20 mouse cellular contexts compared by ENCODE assay signal in genomic region chr13:104720133-104720532, GRCm38 (mm10).
DNase-seq lines count a peak whose midpoint lies in the region; ATAC-seq lines count a peak whose summit lies in the region.
"Had no signal": no experiment of that assay in that cellular context is flagged by ENCODE, and none has a peak within 500 bp of the region (broad histone marks: within the 10 kb centered on the region; RNA-seq: fewer than 3 reads in every experiment).

No protein-coding gene starts in this region.

- intact Hi-C loops in heart, postnatal 36 days (cut with DNase I), result no loop called here

- no peaks in the 10 kb centered on the region for H3K27me3 ChIP-seq in heart, embryonic 10.5 days (ENCODE audit: insufficient read depth, poor library complexity, severe bottlenecking)
- H3K27me3 ChIP-seq in heart, embryonic 15.5 days, result no peaks in the 10 kb centered on the region
- H3K27me3 ChIP-seq: embryonic facial prominence, embryonic 12.5 days had no signal

- H3K4me3 ChIP-seq in heart, embryonic 10.5 days, result no peak overlapping the region
- no peak overlapping the region for H3K4me3 ChIP-seq in heart, embryonic 15.5 days
- H3K4me3 ChIP-seq: embryonic facial prominence, embryonic 12.5 days; hindbrain, embryonic 10.5 days had no signal

- no peak for ATAC-seq in heart, embryonic 15.5 days (replicated peaks; ENCODE audit: insufficient number of reproducible peaks, insufficient read depth, low FRiP score, low read depth)
- peak; percentile 71 for ATAC-seq in inflammation-experienced regulatory T-cells, adult 6 months
- ATAC-seq: forebrain, embryonic 16.5 days; intestine, postnatal 0 days had no signal

- H3K27ac ChIP-seq in heart, embryonic 10.5 days, result peak overlapping the region; percentile 47; the same call in 1 of the 2 replicates
- H3K27ac ChIP-seq in heart, embryonic 15.5 days, result peak overlapping the region; percentile 40; the same call in 1 of the 2 replicates
- H3K27ac ChIP-seq: embryonic facial prominence, embryonic 12.5 days; hindbrain, embryonic 10.5 days; hindbrain, embryonic 14.5 days had no signal

- no peaks in the 10 kb centered on the region for H3K9me3 ChIP-seq in heart, embryonic 10.5 days
- H3K9me3 ChIP-seq in heart, embryonic 15.5 days (replicated peaks), result no peaks in the 10 kb centered on the region
- H3K9me3 ChIP-seq: embryonic facial prominence, embryonic 12.5 days; G1E; hindbrain, embryonic 10.5 days had no signal

- no peak overlapping the region for H3K4me2 ChIP-seq in heart, embryonic 15.5 days
- H3K4me2 ChIP-seq: embryonic facial prominence, embryonic 12.5 days; hindbrain, embryonic 14.5 days had no signal

- H3K4me1 ChIP-seq in heart, embryonic 10.5 days, result 0 out of 2 replicates have a peak, but pooled peaks cover 5% of the 10 kb centered on the region
- H3K4me1 ChIP-seq in heart, embryonic 15.5 days (replicated peaks), result peaks cover 4% of the 10 kb centered on the region; the same call in 1 of the 2 replicates
- H3K4me1 ChIP-seq: embryonic facial prominence, embryonic 12.5 days; hindbrain, embryonic 10.5 days had no signal

- no peak for DNase-seq in heart, embryonic 10.5 days (ENCODE audit: low spot score)
- no peak for DNase-seq in heart, postnatal 36 days
- no peak for DNase-seq in heart, adult 8-10 months (ENCODE audit: low spot score)
- DNase-seq in CD4-positive, CD25-positive, alpha-beta regulatory T cell, adult 2 months (ENCODE audit: low read depth, low spot score), result peak; percentile 8
- DNase-seq in gastrocnemius, adult 18-20 months (ENCODE audit: low spot score), result no peak
- DNase-seq in spleen, adult 12 weeks (ENCODE audit: low spot score), result no peak
- DNase-seq: adrenal gland, postnatal 10 days; cerebellum, adult 11 months; cerebellum, adult 8-10 months; cerebellum, postnatal 14 days; gastrocnemius, postnatal 14 days; kidney, adult 8-10 months had no signal

- 68% methylated on average over 5 of the region's 5 CpGs for WGBS in heart, embryonic 10.5 days
- WGBS in heart, embryonic 15.5 days, result 46% methylated on average over 5 of the region's 5 CpGs

- H3K9ac ChIP-seq in heart, embryonic 15.5 days, result no peak overlapping the region
- H3K9ac ChIP-seq: embryonic facial prominence, embryonic 12.5 days; hindbrain, embryonic 14.5 days had no signal

- H3K36me3 ChIP-seq in heart, embryonic 10.5 days, result 0 out of 2 replicates have a peak, but pooled peaks cover 5% of the 10 kb centered on the region
- no peaks in the 10 kb centered on the region for H3K36me3 ChIP-seq in heart, embryonic 15.5 days
- H3K36me3 ChIP-seq: hindbrain, embryonic 10.5 days had no signal
